Mouse (Mus musculus): Measurements from ENCODE around the gene Lhx5. TPM values are rescaled to one million over a fixed set of nuclear protein-coding genes. Genes with fewer than 3 reads are reported as not detected.

Lhx5 gene
- total and polyA plus RNA-seq, 3 experiments, result 0.05 TPM; not detected in 2

DNA sequence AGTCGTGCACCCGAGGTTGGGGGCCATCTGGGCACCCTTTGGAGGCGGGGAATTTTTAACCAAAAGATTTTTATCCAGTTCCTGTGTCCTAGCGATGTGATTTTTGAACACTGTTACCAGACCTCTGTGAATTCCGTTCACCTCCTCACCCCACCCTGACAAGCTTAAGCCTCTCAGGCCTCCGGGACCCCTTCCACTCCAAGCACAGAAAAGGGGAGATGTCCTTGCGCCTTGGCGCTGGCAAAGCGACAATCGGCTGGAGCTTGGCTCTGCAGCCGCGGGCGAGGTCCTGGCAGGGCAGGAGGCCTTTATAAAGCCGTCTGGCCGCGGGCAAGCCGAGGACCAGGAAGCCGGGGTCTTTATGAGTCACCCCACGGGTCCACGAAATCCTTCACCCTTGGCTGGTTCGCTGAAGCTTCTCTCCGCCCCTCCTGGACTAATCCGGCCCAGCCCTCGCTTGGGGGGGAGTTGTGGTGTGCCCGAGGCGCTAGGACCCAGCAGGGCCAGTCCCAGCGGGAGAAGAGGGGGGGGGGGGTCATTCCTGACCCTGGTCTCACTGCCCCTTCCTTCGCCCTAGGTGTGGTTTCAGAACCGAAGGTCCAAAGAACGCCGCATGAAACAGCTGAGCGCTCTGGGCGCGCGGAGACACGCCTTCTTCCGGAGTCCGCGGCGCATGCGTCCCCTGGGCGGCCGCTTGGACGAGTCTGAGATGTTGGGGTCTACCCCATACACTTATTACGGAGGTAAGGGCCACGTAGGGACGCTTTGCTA is 4.4 kb downstream of the Lhx5 start:
- Histone ChIP-seq H3K27me3 (ENCODE audit: insufficient read depth, low read length) (peaks cover 72% of the 10 kb centered on the region), H3K4me3 (ENCODE audit: low read depth, low read length) (no peak overlapping the region), H3K9me3 (replicated peaks) (peaks cover 12% of the 10 kb centered on the region), H3K36me3 (replicated peaks) (no peaks in the 10 kb centered on the region), H3K4me1 (ENCODE audit: insufficient read depth, low read depth, low read length) (no peaks in the 10 kb centered on the region)
- no peak for ATAC-seq (ENCODE audit: extremely low read depth, insufficient number of reproducible peaks, low FRiP score, poor library complexity, severe bottlenecking)
- DNase-seq (ENCODE audit: low spot score), result no peak
- TF ChIP-seq GATA1 (IDR thresholded peaks at IDR 0.05; ENCODE audit: borderline replicate concordance, low read length) (no peak), POLR2AphosphoS5 (IDR thresholded peaks at IDR 0.05; ENCODE audit: insufficient replicate concordance, low read depth, low read length) (no peak), TAL1 (conservative IDR thresholded peaks at IDR 0.05; ENCODE audit: low read depth, low read length) (no peak), CTCF (IDR thresholded peaks at IDR 0.05; ENCODE audit: low read depth, low read length) (no peak), GATA2 (IDR thresholded peaks at IDR 0.05; ENCODE audit: borderline replicate concordance, low read depth, low read length) (no peak)

DNA sequence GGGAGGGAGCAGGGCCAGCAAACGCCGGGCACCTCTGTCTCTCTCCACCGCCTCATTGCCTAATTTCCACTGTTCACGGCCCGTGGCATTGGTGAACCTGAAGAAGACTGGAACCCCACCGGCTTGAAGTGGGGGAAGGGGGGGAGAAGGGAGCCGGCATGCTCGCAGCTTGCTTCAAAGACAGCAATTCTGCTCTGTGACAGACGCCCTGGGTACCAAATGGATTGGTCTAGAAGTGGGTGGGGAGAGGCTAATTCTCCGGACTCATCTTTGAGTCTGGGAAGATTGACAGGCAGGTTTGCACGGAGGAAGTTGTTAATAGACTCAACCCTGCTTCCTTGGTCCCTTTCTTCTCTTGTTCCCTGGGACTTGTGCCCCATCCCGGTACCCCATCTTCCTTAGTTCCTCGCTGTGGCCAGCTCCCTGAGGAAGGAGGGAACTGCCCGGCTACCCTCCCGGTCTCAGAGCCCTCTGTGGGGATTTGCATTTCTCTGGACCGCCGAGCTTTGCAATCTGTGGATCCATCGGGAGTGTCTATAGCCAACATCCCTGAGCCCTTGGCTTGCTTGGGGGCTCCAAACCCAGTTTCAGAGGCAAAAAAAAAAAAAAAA is 5.5 kb downstream of the Lhx5 start:
- H3K9me3 ChIP-seq (replicated peaks), result peaks cover 12% of the 10 kb centered on the region
- no peak for TF ChIP-seq CTCF (IDR thresholded peaks at IDR 0.05; ENCODE audit: low read depth, low read length)
- no peak for TF ChIP-seq TAL1 (conservative IDR thresholded peaks at IDR 0.05; ENCODE audit: low read depth, low read length)
- TF ChIP-seq GATA2 (IDR thresholded peaks at IDR 0.05; ENCODE audit: borderline replicate concordance, low read depth, low read length), result no peak
- TF ChIP-seq GATA1 (IDR thresholded peaks at IDR 0.05; ENCODE audit: borderline replicate concordance, low read length), result no peak
- no peak for TF ChIP-seq POLR2AphosphoS5 (IDR thresholded peaks at IDR 0.05; ENCODE audit: insufficient replicate concordance, low read depth, low read length)
- no peak for ATAC-seq (ENCODE audit: extremely low read depth, insufficient number of reproducible peaks, low FRiP score, poor library complexity, severe bottlenecking)
- H3K27me3 ChIP-seq (ENCODE audit: insufficient read depth, low read length), result peaks cover 61% of the 10 kb centered on the region
- no peak overlapping the region for H3K4me3 ChIP-seq (ENCODE audit: low read depth, low read length)
- no peak for DNase-seq (ENCODE audit: low spot score)
- no peaks in the 10 kb centered on the region for H3K36me3 ChIP-seq (replicated peaks)
- no peaks in the 10 kb centered on the region for H3K4me1 ChIP-seq (ENCODE audit: insufficient read depth, low read depth, low read length)

DNA sequence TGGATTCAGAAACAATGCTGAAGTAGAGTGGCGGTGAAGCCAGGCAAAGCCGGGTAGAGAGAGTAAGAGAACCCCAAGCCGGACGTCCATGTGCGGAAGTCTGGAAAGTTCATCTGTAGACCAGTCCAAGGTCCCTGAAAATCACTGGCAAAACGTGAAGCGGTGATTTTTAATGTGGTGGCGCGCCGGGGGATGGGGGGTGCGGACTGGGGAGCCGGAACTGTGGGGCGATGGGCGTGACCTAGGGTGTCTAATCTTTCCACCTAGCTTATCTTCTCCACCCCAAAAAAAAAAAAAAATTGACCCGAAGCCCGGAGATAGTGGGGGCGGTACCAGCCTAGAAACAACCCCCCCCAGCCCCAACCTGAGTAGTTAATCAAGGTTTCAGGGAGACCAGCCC is 6.0 kb downstream of the Lhx5 start:
- H3K36me3 ChIP-seq (replicated peaks), result no peaks in the 10 kb centered on the region
- TF ChIP-seq POLR2AphosphoS5 (IDR thresholded peaks at IDR 0.05; ENCODE audit: insufficient replicate concordance, low read depth, low read length) (no peak), GATA1 (IDR thresholded peaks at IDR 0.05; ENCODE audit: borderline replicate concordance, low read length) (no peak), GATA2 (IDR thresholded peaks at IDR 0.05; ENCODE audit: borderline replicate concordance, low read depth, low read length) (no peak), CTCF (IDR thresholded peaks at IDR 0.05; ENCODE audit: low read depth, low read length) (no peak), TAL1 (conservative IDR thresholded peaks at IDR 0.05; ENCODE audit: low read depth, low read length) (no peak)
- no peak overlapping the region for H3K4me3 ChIP-seq (ENCODE audit: low read depth, low read length)
- peaks cover 56% of the 10 kb centered on the region for H3K27me3 ChIP-seq (ENCODE audit: insufficient read depth, low read length)
- ATAC-seq (ENCODE audit: extremely low read depth, insufficient number of reproducible peaks, low FRiP score, poor library complexity, severe bottlenecking) (no peak), DNase-seq (ENCODE audit: low spot score) (no peak)
- peaks cover 12% of the 10 kb centered on the region for H3K9me3 ChIP-seq (replicated peaks)
- no peaks in the 10 kb centered on the region for H3K4me1 ChIP-seq (ENCODE audit: insufficient read depth, low read depth, low read length)

DNA sequence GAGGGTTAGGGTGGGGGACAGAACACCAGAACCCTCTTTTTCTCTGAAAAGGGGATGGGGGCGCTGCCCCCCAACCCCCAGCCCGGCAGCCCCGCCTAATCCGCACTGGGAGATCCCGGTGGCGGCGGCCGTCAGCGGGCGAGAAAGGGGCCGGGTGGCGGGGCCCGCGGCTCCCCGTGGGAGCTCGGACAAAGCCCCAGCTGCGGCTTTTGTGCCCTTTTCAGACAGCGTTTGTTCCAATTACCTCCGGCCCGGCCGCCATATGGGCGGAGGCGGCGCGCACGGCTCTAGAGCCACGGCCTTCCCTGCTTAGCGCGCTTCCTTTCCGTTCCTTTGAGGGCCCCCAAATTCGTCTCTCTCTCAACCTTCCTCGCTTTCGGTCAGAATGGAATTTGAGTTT is 6.5 kb downstream of the Lhx5 start:
- H3K27me3 ChIP-seq (ENCODE audit: insufficient read depth, low read length), result peaks cover 54% of the 10 kb centered on the region
- TF ChIP-seq GATA2 (IDR thresholded peaks at IDR 0.05; ENCODE audit: borderline replicate concordance, low read depth, low read length), result no peak
- no peak for TF ChIP-seq CTCF (IDR thresholded peaks at IDR 0.05; ENCODE audit: low read depth, low read length)
- TF ChIP-seq TAL1 (conservative IDR thresholded peaks at IDR 0.05; ENCODE audit: low read depth, low read length), result no peak
- no peak for TF ChIP-seq GATA1 (IDR thresholded peaks at IDR 0.05; ENCODE audit: borderline replicate concordance, low read length)
- no peak for TF ChIP-seq POLR2AphosphoS5 (IDR thresholded peaks at IDR 0.05; ENCODE audit: insufficient replicate concordance, low read depth, low read length)

DNA sequence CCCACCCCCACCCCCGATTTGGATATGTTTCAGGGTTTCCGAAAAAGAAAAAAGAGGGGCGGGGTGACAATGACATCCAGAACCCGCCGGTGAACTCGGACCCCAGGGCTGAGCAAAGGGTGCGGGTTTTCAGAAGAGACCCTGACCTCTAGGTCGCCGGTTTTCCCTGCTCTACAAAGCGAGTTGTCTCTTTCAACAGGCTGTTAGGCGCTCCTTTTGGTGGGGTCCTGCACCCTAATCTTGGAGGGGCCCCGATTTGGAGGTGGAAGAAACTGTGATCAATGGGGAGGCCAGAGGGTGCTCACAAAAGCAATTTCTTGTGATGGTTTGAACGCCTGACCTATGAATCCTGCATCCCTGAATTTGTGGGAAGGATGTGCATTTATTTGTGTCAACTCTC is 7.0 kb downstream of the Lhx5 start:
- H3K4me3 ChIP-seq (ENCODE audit: low read depth, low read length), result no peak overlapping the region
- ATAC-seq (ENCODE audit: extremely low read depth, insufficient number of reproducible peaks, low FRiP score, poor library complexity, severe bottlenecking) (no peak), DNase-seq (ENCODE audit: low spot score) (no peak)
- H3K36me3 ChIP-seq (replicated peaks), result no peaks in the 10 kb centered on the region
- H3K27me3 ChIP-seq (ENCODE audit: insufficient read depth, low read length), result peaks cover 55% of the 10 kb centered on the region
- peaks cover 12% of the 10 kb centered on the region for H3K9me3 ChIP-seq (replicated peaks)
- TF ChIP-seq TAL1 (conservative IDR thresholded peaks at IDR 0.05; ENCODE audit: low read depth, low read length), result no peak
- TF ChIP-seq POLR2AphosphoS5 (IDR thresholded peaks at IDR 0.05; ENCODE audit: insufficient replicate concordance, low read depth, low read length), result no peak
- no peak for TF ChIP-seq GATA1 (IDR thresholded peaks at IDR 0.05; ENCODE audit: borderline replicate concordance, low read length)
- no peak for TF ChIP-seq GATA2 (IDR thresholded peaks at IDR 0.05; ENCODE audit: borderline replicate concordance, low read depth, low read length)
- TF ChIP-seq CTCF (IDR thresholded peaks at IDR 0.05; ENCODE audit: low read depth, low read length), result no peak
- no peaks in the 10 kb centered on the region for H3K4me1 ChIP-seq (ENCODE audit: insufficient read depth, low read depth, low read length)

More for the DNA sequence above, 6.5 kb downstream of the Lhx5 start:
- ATAC-seq (ENCODE audit: extremely low read depth, insufficient number of reproducible peaks, low FRiP score, poor library complexity, severe bottlenecking) (no peak), DNase-seq (ENCODE audit: low spot score) (no peak)
- H3K4me1 ChIP-seq (ENCODE audit: insufficient read depth, low read depth, low read length), result no peaks in the 10 kb centered on the region
- no peaks in the 10 kb centered on the region for H3K36me3 ChIP-seq (replicated peaks)
- peaks cover 12% of the 10 kb centered on the region for H3K9me3 ChIP-seq (replicated peaks)
- H3K4me3 ChIP-seq (ENCODE audit: low read depth, low read length), result no peak overlapping the region

GRCm38 (mm10) chr5:120438991-120439710 is 7.7 kb downstream of the Lhx5 start:
- H3K27me3 ChIP-seq (ENCODE audit: insufficient read depth, low read length), result peaks cover 54% of the 10 kb centered on the region
- no peak for ATAC-seq (ENCODE audit: extremely low read depth, insufficient number of reproducible peaks, low FRiP score, poor library complexity, severe bottlenecking)

More at GRCm38 (mm10) chr5:120438991-120439710, 7.7 kb downstream of the Lhx5 start:
- TF ChIP-seq GATA2 (IDR thresholded peaks at IDR 0.05; ENCODE audit: borderline replicate concordance, low read depth, low read length) (no peak), GATA1 (IDR thresholded peaks at IDR 0.05; ENCODE audit: borderline replicate concordance, low read length) (no peak), TAL1 (conservative IDR thresholded peaks at IDR 0.05; ENCODE audit: low read depth, low read length) (no peak), POLR2AphosphoS5 (IDR thresholded peaks at IDR 0.05; ENCODE audit: insufficient replicate concordance, low read depth, low read length) (no peak), CTCF (IDR thresholded peaks at IDR 0.05; ENCODE audit: low read depth, low read length) (no peak)
- no peak for DNase-seq (ENCODE audit: low spot score)
- Histone ChIP-seq H3K36me3 (replicated peaks) (no peaks in the 10 kb centered on the region), H3K9me3 (replicated peaks) (peaks cover 12% of the 10 kb centered on the region), H3K4me3 (ENCODE audit: low read depth, low read length) (no peak overlapping the region), H3K4me1 (ENCODE audit: insufficient read depth, low read depth, low read length) (no peaks in the 10 kb centered on the region)
